Mouse (Mus musculus) adrenal gland (tissue): ENCODE measurements at regions not wholly inside any gene's neighbourhood (a gene's known extent, or its start where the extent isn't known, plus 50 kb on each side); places are given as distances from the start of the nearest gene placed in this dataset.

ENCODE experiments used
- intact Hi-C: fragments of 180-260 bp; cut with DNase I; formaldehyde crosslinking; loops from one replicate; pipeline ENCODE4 v1.15.1; 2025

- intact Hi-C loops: no loop called here
Measured at GRCm38 (mm10) chr11:7944956-7945515, 719.3 kb downstream of the Tns3 start.

- intact Hi-C loops: no loop called here
Measured at GRCm38 (mm10) chr11:7944373-7944772, 720.0 kb downstream of the Tns3 start.

GRCm38 (mm10) chr11:7933611-7934010 lies 719.9 kb upstream of the Igfbp3 start:
- intact Hi-C loops: no loop called here

GRCm38 (mm10) chr11:7932638-7933037 lies 718.9 kb upstream of the Igfbp3 start:
- intact Hi-C loops: no loop called here

GRCm38 (mm10) chr11:7931064-7931797 lies 717.5 kb upstream of the Igfbp3 start:
- intact Hi-C loops: no loop called here

- intact Hi-C loops: no loop called here
Measured at GRCm38 (mm10) chr11:7927676-7928075, 714.0 kb upstream of the Igfbp3 start.

GRCm38 (mm10) chr11:7912036-7912435 lies 698.3 kb upstream of the Igfbp3 start:
- intact Hi-C loops: no loop called here

GRCm38 (mm10) chr11:7900266-7900665 lies 686.5 kb upstream of the Igfbp3 start:
- intact Hi-C loops: no loop called here

GRCm38 (mm10) chr11:7898204-7898603 lies 684.5 kb upstream of the Igfbp3 start:
- intact Hi-C loops: no loop called here

- intact Hi-C loops: no loop called here
Measured at GRCm38 (mm10) chr11:7880506-7880905, 666.8 kb upstream of the Igfbp3 start.

- intact Hi-C loops: no loop called here
Measured at GRCm38 (mm10) chr11:7864116-7864515, 650.4 kb upstream of the Igfbp3 start.

- intact Hi-C loops: no loop called here
Measured at GRCm38 (mm10) chr11:7863711-7864110, 650.0 kb upstream of the Igfbp3 start.

GRCm38 (mm10) chr11:7862547-7862946 lies 648.8 kb upstream of the Igfbp3 start:
- intact Hi-C loops: no loop called here

GRCm38 (mm10) chr11:7852612-7853011 lies 638.9 kb upstream of the Igfbp3 start:
- intact Hi-C loops: no loop called here

GRCm38 (mm10) chr11:7838311-7839237 lies 624.9 kb upstream of the Igfbp3 start:
- intact Hi-C loops: no loop called here

GRCm38 (mm10) chr11:7837486-7837885 lies 623.8 kb upstream of the Igfbp3 start:
- intact Hi-C loops: no loop called here

- intact Hi-C loops: no loop called here
Measured at GRCm38 (mm10) chr11:7834151-7834550, 620.4 kb upstream of the Igfbp3 start.

- intact Hi-C loops: no loop called here
Measured at GRCm38 (mm10) chr11:7832376-7832775, 618.7 kb upstream of the Igfbp3 start.

GRCm38 (mm10) chr11:7829770-7830169 lies 616.0 kb upstream of the Igfbp3 start:
- intact Hi-C loops: no loop called here

GRCm38 (mm10) chr11:7828001-7828400 lies 614.3 kb upstream of the Igfbp3 start:
- intact Hi-C loops: no loop called here

GRCm38 (mm10) chr11:7827402-7827801 lies 613.7 kb upstream of the Igfbp3 start:
- intact Hi-C loops: no loop called here

GRCm38 (mm10) chr11:7815750-7816149 lies 602.0 kb upstream of the Igfbp3 start:
- intact Hi-C loops: no loop called here
